Mouse (Mus musculus) MEL (cell line): ENCODE data around the gene Tvp23a. TPM values are rescaled to one million over a fixed set of nuclear protein-coding genes. Genes with fewer than 3 reads are reported as not detected.

Experiments used
- DNase-seq: peaks from one replicate; pipeline ENCODE4 v3.0.0; 2011; ENCODE audit warnings: low read depth, low spot score
- H3K27ac ChIP-seq: 2 replicates; pipeline ENCODE4 v1.5.1; 2012; ENCODE audit warnings: low read depth, mild to moderate bottlenecking, control low read depth, low read length, moderate library complexity; ENCODE audit not compliant: control insufficient read depth
- H3K27me3 ChIP-seq, 2 experiments: fragments of 150-350 bp in 1 of 2; sonication (generic) in 1 of 2; 2 replicates each; pipeline ENCODE4 v1.6.1; 2012; ENCODE audit warnings: low read length in 2 of 2, mild to moderate bottlenecking in 2 of 2, improper control_type of control experiment in 1 of 2, moderate library complexity in 1 of 2; ENCODE audit not compliant: insufficient read depth in 2 of 2, control insufficient read depth in 1 of 2
- H3K36me3 ChIP-seq, 2 experiments: 2 replicates each; pipeline ENCODE4 v1.6.1; 2012 to 2014; ENCODE audit warnings: low read length in 2 of 2, improper control_type of control experiment in 1 of 2, inconsistent platforms in 1 of 2, mild to moderate bottlenecking in 1 of 2; ENCODE audit not compliant: insufficient read depth in 2 of 2, control insufficient read depth in 1 of 2
- H3K4me1 ChIP-seq, 2 experiments: fragments of 150-350 bp in 1 of 2; sonication (generic) in 1 of 2; 2 replicates each; pipeline ENCODE4 v1.6.1; 2012; ENCODE audit warnings: low read length in 2 of 2, improper control_type of control experiment in 1 of 2, mild to moderate bottlenecking in 1 of 2; ENCODE audit not compliant: insufficient read depth in 2 of 2, control insufficient read depth in 1 of 2
- H3K4me3 ChIP-seq, 2 experiments: fragments of 150-350 bp in 1 of 2; sonication (generic) in 1 of 2; 2 replicates each; pipeline ENCODE4 v1.5.1; 2012; ENCODE audit warnings: low read depth in 2 of 2, low read length in 2 of 2, mild to moderate bottlenecking in 2 of 2, moderate library complexity in 2 of 2, control low read depth in 1 of 2, improper control_type of control experiment in 1 of 2; ENCODE audit not compliant: control insufficient read depth in 1 of 2, insufficient read depth in 1 of 2
- H3K79me2 ChIP-seq: 2 replicates; pipeline ENCODE4 v1.6.1; 2012; ENCODE audit warnings: mild to moderate bottlenecking, low read length, moderate library complexity; ENCODE audit not compliant: control insufficient read depth, poor library complexity, insufficient read depth
- H3K9ac ChIP-seq: 2 replicates; pipeline ENCODE4 v1.6.1; 2012; ENCODE audit warnings: low read depth, mild to moderate bottlenecking, control low read depth, low read length, moderate library complexity; ENCODE audit not compliant: control insufficient read depth, poor library complexity, severe bottlenecking
- H3K9me3 ChIP-seq: fragments of 150-350 bp; sonication (generic); replicated peaks from 2 replicates; pipeline ENCODE4 v1.6.1; 2012; ENCODE audit warnings: mild to moderate bottlenecking, low read length, improper control_type of control experiment, moderate library complexity; ENCODE audit not compliant: insufficient read depth
- BHLHE40 ChIP-seq: IDR thresholded peaks from 2 replicates; pipeline ENCODE4 v1.6.1; 2012; ENCODE audit warnings: low read depth, mild to moderate bottlenecking, inconsistent platforms, low read length, improper control_type of control experiment, borderline replicate concordance
- CHD1 ChIP-seq: IDR thresholded peaks from 2 replicates; pipeline ENCODE4 v1.6.1; 2012; ENCODE audit warnings: low read depth, mild to moderate bottlenecking, inconsistent platforms, low read length, improper control_type of control experiment
- CHD2 ChIP-seq: IDR thresholded peaks from 2 replicates; pipeline ENCODE4 v1.6.1; 2011; ENCODE audit warnings: low read length, improper control_type of control experiment
- CTCF ChIP-seq, 3 experiments: IDR thresholded peaks in 2 of 3; conservative IDR thresholded peaks in 1 of 3; 2 replicates each; pipeline ENCODE4 v1.5.1; 2011 to 2012; ENCODE audit warnings: low read length in 3 of 3, low read depth in 2 of 3, mild to moderate bottlenecking in 2 of 3, improper control_type of control experiment in 1 of 3, inconsistent platforms in 1 of 3, mixed read lengths in 1 of 3, moderate library complexity in 1 of 3; ENCODE audit not compliant: control insufficient read depth in 1 of 3, insufficient read depth in 1 of 3, poor library complexity in 1 of 3, severe bottlenecking in 1 of 3
- E2F4 ChIP-seq: IDR thresholded peaks from 2 replicates; pipeline ENCODE4 v1.6.1; 2011; ENCODE audit warnings: low read depth, low read length, improper control_type of control experiment, borderline replicate concordance
- ELF1 ChIP-seq: IDR thresholded peaks from 2 replicates; pipeline ENCODE4 v1.6.1; 2014; ENCODE audit warnings: low read depth, mild to moderate bottlenecking, inconsistent platforms, low read length, improper control_type of control experiment, moderate library complexity
- EP300 ChIP-seq, 2 experiments: IDR thresholded peaks; 2 replicates each; pipeline ENCODE4 v1.6.1; 2011; ENCODE audit warnings: improper control_type of control experiment in 2 of 2, low read length in 2 of 2, low read depth in 1 of 2, mild to moderate bottlenecking in 1 of 2
- GABPA ChIP-seq: IDR thresholded peaks from 2 replicates; pipeline ENCODE4 v1.6.1; 2012; ENCODE audit warnings: low read depth, mild to moderate bottlenecking, inconsistent platforms, low read length, improper control_type of control experiment, moderate library complexity
- HCFC1 ChIP-seq: IDR thresholded peaks from 2 replicates; pipeline ENCODE4 v1.6.1; 2012; ENCODE audit warnings: low read depth, mild to moderate bottlenecking, inconsistent platforms, low read length, improper control_type of control experiment, moderate library complexity
- JUND ChIP-seq: IDR thresholded peaks from 2 replicates; pipeline ENCODE4 v1.6.1; 2011; ENCODE audit warnings: low read depth, mild to moderate bottlenecking, improper control_type of control experiment, low read length
- MEF2A ChIP-seq: IDR thresholded peaks from 2 replicates; pipeline ENCODE4 v1.6.1; 2014; ENCODE audit warnings: low read depth, mild to moderate bottlenecking, inconsistent platforms, low read length, improper control_type of control experiment; ENCODE audit not compliant: poor library complexity, insufficient replicate concordance, severe bottlenecking; ENCODE audit errors: extremely low read depth
- MYB ChIP-seq: IDR thresholded peaks from 2 replicates; pipeline ENCODE4 v1.6.1; 2011; ENCODE audit warnings: mild to moderate bottlenecking, low read depth, low read length, improper control_type of control experiment
- MYC ChIP-seq: IDR thresholded peaks from 2 replicates; pipeline ENCODE4 v1.6.1; 2011; ENCODE audit warnings: low read depth, mild to moderate bottlenecking, low read length, improper control_type of control experiment, moderate library complexity
- POLR2AphosphoS5 ChIP-seq: IDR thresholded peaks from 2 replicates; pipeline ENCODE4 v1.6.1; 2012; ENCODE audit warnings: low read depth, borderline replicate concordance, mild to moderate bottlenecking, inconsistent platforms, low read length, moderate library complexity, mixed read lengths
- RAD21 ChIP-seq: IDR thresholded peaks from 2 replicates; pipeline ENCODE4 v1.6.1; 2011; ENCODE audit warnings: mild to moderate bottlenecking, low read depth, low read length, improper control_type of control experiment
- RCOR1 ChIP-seq: IDR thresholded peaks from 2 replicates; pipeline ENCODE4 v1.6.1; 2012; ENCODE audit warnings: low read depth, mild to moderate bottlenecking, inconsistent platforms, low read length, improper control_type of control experiment
- TAL1 ChIP-seq: IDR thresholded peaks from 2 replicates; pipeline ENCODE4 v1.6.1; 2012; ENCODE audit warnings: mild to moderate bottlenecking, inconsistent platforms, low read length, moderate library complexity, mixed read lengths
- TCF12 ChIP-seq: IDR thresholded peaks from 2 replicates; pipeline ENCODE4 v1.6.1; 2014; ENCODE audit warnings: low read depth, mild to moderate bottlenecking, inconsistent platforms, low read length, improper control_type of control experiment, moderate library complexity
- UBTF ChIP-seq: IDR thresholded peaks from 2 replicates; pipeline ENCODE4 v1.6.1; 2012; ENCODE audit warnings: low read depth, mild to moderate bottlenecking, inconsistent platforms, low read length, improper control_type of control experiment, moderate library complexity, borderline replicate concordance; ENCODE audit not compliant: insufficient read depth
- ZC3H11A ChIP-seq: IDR thresholded peaks from 2 replicates; pipeline ENCODE4 v1.6.1; 2012; ENCODE audit warnings: low read depth, mild to moderate bottlenecking, inconsistent platforms, low read length, improper control_type of control experiment
- ZKSCAN1 ChIP-seq: IDR thresholded peaks from 2 replicates; pipeline ENCODE4 v1.6.1; 2012; ENCODE audit warnings: low read depth, mild to moderate bottlenecking, inconsistent platforms, low read length, improper control_type of control experiment, moderate library complexity
- ZMIZ1 ChIP-seq: IDR thresholded peaks from 2 replicates; pipeline ENCODE4 v1.6.1; 2012; ENCODE audit warnings: low read depth, mild to moderate bottlenecking, inconsistent platforms, low read length, improper control_type of control experiment, moderate library complexity
- polyA plus RNA-seq, 2 experiments: library from polyadenylated mRNA; stranded (reverse) in 1 of 2; unstranded in 1 of 2; fragments of >175 nt in 1 of 2; fragments of >200 nt in 1 of 2; gene quantifications; 2 replicates each; pipeline versions ENCODE4 v1.2.1 to v1.2.4; 2012; ENCODE audit warnings: low replicate concordance in 2 of 2, low read depth in 1 of 2; ENCODE audit not compliant: insufficient read length in 2 of 2, insufficient read depth in 1 of 2, missing spikeins in 1 of 2
- total RNA-seq: library from RNA; depleted of rRNA; stranded (reverse); fragments of 300-350 nt; gene quantifications from 2 replicates; pipeline ENCODE4 v1.2.3, GENCODE M21; 2012

Gene Tvp23a
- total and polyA plus RNA-seq, 3 experiments = 0.31 to 0.81 TPM; not detected in 1

DNA sequence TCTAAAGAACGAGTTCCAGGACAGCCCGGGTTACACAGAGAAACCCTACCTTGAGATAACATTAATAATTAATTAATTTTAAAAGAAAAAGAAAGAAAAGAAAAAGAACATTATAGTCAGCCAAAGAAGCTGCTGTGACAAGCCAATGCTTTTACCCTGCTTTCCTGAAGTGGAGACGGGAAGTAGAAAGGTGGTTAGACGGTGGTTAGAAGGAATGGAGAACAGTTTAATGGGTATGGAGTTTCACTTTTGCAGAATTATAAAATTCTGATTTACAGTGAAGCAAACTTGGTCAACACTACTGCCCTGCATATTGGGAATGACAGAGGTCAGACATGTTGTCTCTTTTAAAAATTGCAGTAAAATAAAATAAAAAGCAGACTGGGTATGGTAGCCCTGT, 5.4 kb downstream of the Tvp23a start:
- H3K4me3 ChIP-seq = no peak overlapping the region
- DNase-seq = no peak
- H3K9me3 ChIP-seq = no peaks in the 10 kb centered on the region
- H3K36me3 ChIP-seq = no peaks in the 10 kb centered on the region
- TF ChIP-seq ZKSCAN1 (no peak), CHD2 (no peak), MYB (no peak), ZC3H11A (no peak), RCOR1 (no peak), ZMIZ1 (no peak), UBTF (no peak), HCFC1 (no peak), ELF1 (no peak), TCF12 (no peak), E2F4 (no peak), CTCF (IDR thresholded peaks at IDR 0.05 in 2 of 3, conservative IDR thresholded peaks at IDR 0.05 in 1 of 3; ENCODE audit: control insufficient read depth in 1 of 3, insufficient read depth in 1 of 3, low read depth in 2 of 3, low read length in 3 of 3, poor library complexity in 1 of 3, severe bottlenecking in 1 of 3) (no peak), MYC (no peak), GABPA (no peak)
- H3K4me1 ChIP-seq = no peaks in the 10 kb centered on the region
- peaks cover 0 to 1% of the 10 kb centered on the region in 2 experiments; a peak in 1 of 4 replicates for H3K27me3 ChIP-seq
- no peaks in the 10 kb centered on the region for H3K79me2 ChIP-seq
- no peak overlapping the region for H3K9ac ChIP-seq
- H3K27ac ChIP-seq = no peak overlapping the region

DNA sequence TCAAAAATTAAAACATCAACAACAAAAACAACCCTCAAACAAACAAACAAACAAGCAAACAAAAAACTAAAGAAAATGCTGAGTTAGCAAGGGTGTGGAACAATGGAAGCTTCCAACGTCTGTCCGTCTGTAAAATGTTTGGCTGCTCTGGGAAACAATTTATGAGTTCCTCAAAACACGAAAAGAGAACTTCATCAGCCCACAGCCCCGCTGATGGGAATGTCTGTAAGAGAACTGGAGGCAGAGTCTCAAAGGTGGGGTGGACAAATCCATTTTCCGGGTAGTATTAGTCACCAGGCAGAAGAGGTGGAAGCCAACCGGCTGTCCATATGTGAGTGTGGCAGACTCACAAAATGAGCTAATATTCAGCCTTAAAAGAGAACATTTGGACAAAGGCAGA, 5.8 kb downstream of the Tvp23a start:
- DNase-seq = no peak
- no peak overlapping the region for H3K9ac ChIP-seq
- no peaks in the 10 kb centered on the region for H3K9me3 ChIP-seq
- TF ChIP-seq BHLHE40 = no peak
- TF ChIP-seq MEF2A = no peak
- no peak for TF ChIP-seq POLR2AphosphoS5
- no peak for TF ChIP-seq EP300 (IDR thresholded peaks at IDR 0.05; ENCODE audit: low read depth in 1 of 2, low read length in 2 of 2)
- TF ChIP-seq TAL1 = no peak
- no peak for TF ChIP-seq RAD21
- no peak for TF ChIP-seq CHD2
- TF ChIP-seq MYC = no peak
- no peak for TF ChIP-seq CHD1
- TF ChIP-seq TCF12 = no peak
- no peak for TF ChIP-seq JUND
- no peaks in the 10 kb centered on the region for H3K4me1 ChIP-seq
- H3K27ac ChIP-seq = no peak overlapping the region
- no peaks in the 10 kb centered on the region for H3K36me3 ChIP-seq
- H3K79me2 ChIP-seq = no peaks in the 10 kb centered on the region
- peaks cover 0 to 1% of the 10 kb centered on the region in 2 experiments; a peak in 1 of 4 replicates for H3K27me3 ChIP-seq
- H3K4me3 ChIP-seq = no peak overlapping the region
